Mouse (Mus musculus) heart, embryonic 13.5 days (tissue): ENCODE measurements around the gene Olfr376. TPM values are rescaled to one million over a fixed set of nuclear protein-coding genes. Genes with fewer than 3 reads are reported as not detected.

Source experiments
- polyA plus RNA-seq: library from polyadenylated mRNA; unstranded; fragments of >200 nt; fragmentation: Nextera tagmentation; extraction: Ambion mirVana; gene quantifications from 2 replicates; pipeline ENCODE4 v1.2.1, GENCODE M21; 2015

Gene Olfr376
- polyA plus RNA-seq, 1 experiment from 2014 or later: not detected

Other genes starting within 250 kb of the Olfr376 start
- 11.5 and 11.9 TPM in 2 replicates for gene Haspin, start 233.0 kb upstream of the Olfr376 start, polyA plus RNA-seq
- 1.1 and 2.0 TPM in 2 replicates for gene P2rx5, start 210.8 kb upstream of the Olfr376 start, polyA plus RNA-seq
- gene Emc6, start 194.2 kb upstream of the Olfr376 start, polyA plus RNA-seq: 93.0 and 101 TPM in 2 replicates
- gene Tax1bp3, start 194.2 kb upstream of the Olfr376 start, polyA plus RNA-seq: 236 and 262 TPM in 2 replicates
- gene Ctns, start 172.2 kb upstream of the Olfr376 start, polyA plus RNA-seq: 11.0 and 11.7 TPM in 2 replicates
- gene Shpk, start 171.8 kb upstream of the Olfr376 start, polyA plus RNA-seq: 0.56 and 0.60 TPM in 2 replicates
- gene Trpv1, start 137.0 kb upstream of the Olfr376 start, polyA plus RNA-seq: not detected in 2 replicates
- gene Trpv3, start 103.9 kb upstream of the Olfr376 start, polyA plus RNA-seq: 0.05 TPM in 1 of 2 replicates, not detected in the other
- gene Aspa, start 41.6 kb upstream of the Olfr376 start, polyA plus RNA-seq: 0.09 TPM in 1 of 2 replicates, not detected in the other
- not detected in 2 replicates for gene Gm49340, start 41.5 kb upstream of the Olfr376 start, polyA plus RNA-seq
- not detected in 2 replicates for gene Spata22, start 41.5 kb upstream of the Olfr376 start, polyA plus RNA-seq
- not detected in 2 replicates for gene Olfr20, start 20.5 kb upstream of the Olfr376 start, polyA plus RNA-seq
- not detected in 2 replicates for gene Olfr1, start 28.4 kb downstream of the Olfr376 start, polyA plus RNA-seq
- gene Olfr378, start 57.2 kb downstream of the Olfr376 start, polyA plus RNA-seq: not detected in 2 replicates
- gene Olfr380, start 86.3 kb downstream of the Olfr376 start, polyA plus RNA-seq: not detected in 2 replicates
- gene Olfr381, start 120.4 kb downstream of the Olfr376 start, polyA plus RNA-seq: not detected in 2 replicates
- not detected in 2 replicates for gene Olfr382, start 146.0 kb downstream of the Olfr376 start, polyA plus RNA-seq
- gene Olfr385, start 221.8 kb downstream of the Olfr376 start, polyA plus RNA-seq: not detected in 2 replicates
- not detected in 2 replicates for gene Olfr384, start 227.3 kb downstream of the Olfr376 start, polyA plus RNA-seq